Mouse (Mus musculus): ENCODE data around the gene Hist1h2bq.

- TF ChIP-seq CTCF (IDR thresholded peaks at IDR 0.05) = no peak
- TF ChIP-seq EP300 (IDR thresholded peaks at IDR 0.05) = no peak
These were observed 28.4 kb downstream of the Hist1h2bq start for GRCm38 (mm10) chr13:21781639-21782038.

Measured in lung, postnatal 0 days (tissue).